Mouse (Mus musculus) midbrain, embryonic 16.5 days (tissue): ENCODE data around the gene Litaf. TPM values are rescaled to one million over a fixed set of nuclear protein-coding genes. Genes with fewer than 3 reads are reported as not detected.
"Not testable (repeated sequence)": the region's sequence is repeated elsewhere in the genome, so short reads cannot be mapped to it uniquely, and the experiment has no call there.

Experiments
- ATAC-seq: fragments of 200-750 bp; cut with Nextera tagmentation; 2 replicates; pipeline ENCODE4 v1.8.0; 2017; ENCODE audit warnings: moderate TSS enrichment
- H3K27ac ChIP-seq: fragments of 300-500 bp; sonication (generic); 2 replicates; pipeline ENCODE4 v1.5.1; 2014; ENCODE audit warnings: mild to moderate bottlenecking, low read length, mixed read lengths
- H3K27me3 ChIP-seq: fragments of 300-500 bp; sonication (generic); 2 replicates; pipeline ENCODE4 v1.6.1; 2014; ENCODE audit warnings: low read depth, low read length, mixed read lengths; ENCODE audit not compliant: control insufficient read depth, insufficient read depth
- H3K36me3 ChIP-seq: fragments of 300-500 bp; sonication (generic); 2 replicates; pipeline ENCODE4 v1.6.1; 2014; ENCODE audit warnings: mild to moderate bottlenecking, low read length, moderate library complexity, mixed read lengths; ENCODE audit not compliant: control insufficient read depth, insufficient read depth
- H3K4me1 ChIP-seq: fragments of 300-500 bp; sonication (generic); 2 replicates; pipeline ENCODE4 v1.6.1; 2014; ENCODE audit warnings: mild to moderate bottlenecking, low read length, mixed read lengths; ENCODE audit not compliant: control insufficient read depth, insufficient read depth
- H3K4me2 ChIP-seq: fragments of 300-500 bp; sonication (generic); 2 replicates; pipeline ENCODE4 v1.6.1; 2014; ENCODE audit warnings: mild to moderate bottlenecking, low read length, mixed read lengths
- H3K4me3 ChIP-seq: fragments of 300-500 bp; sonication (generic); 2 replicates; pipeline ENCODE4 v1.5.1; 2014; ENCODE audit warnings: low read depth, mild to moderate bottlenecking, low read length, moderate library complexity, mixed read lengths
- H3K9ac ChIP-seq: fragments of 300-500 bp; sonication (generic); 2 replicates; pipeline ENCODE4 v1.6.1; 2014; ENCODE audit warnings: low read depth, low read length, mixed read lengths
- H3K9me3 ChIP-seq: fragments of 300-500 bp; sonication (generic); replicated peaks from 2 replicates; pipeline ENCODE4 v1.6.1; 2014; ENCODE audit warnings: mild to moderate bottlenecking, low read length, mixed read lengths; ENCODE audit not compliant: control insufficient read depth, poor library complexity, severe bottlenecking
- WGBS: fragments of 180-500 bp; shearing (Covaris S2); extraction: QIAGEN DNeasy Blood & Tissue Kit; methylation state at CpG from one replicate; pipeline ENCODE4 v1.1.7; 2014; 5-methylcytosine and 5-hydroxymethylcytosine counted together
- polyA plus RNA-seq: library from polyadenylated mRNA; unstranded; fragments of >200 nt; fragmentation: Nextera tagmentation; extraction: Ambion mirVana; gene quantifications from 2 replicates; pipeline ENCODE4 v1.2.1, GENCODE M21; 2015

Litaf gene
- polyA plus RNA-seq, 1 experiment from 2014 or later, result 25.4 TPM

GRCm38 (mm10) chr16:10979064-10979803 is 86.7 kb downstream of the Litaf start:
- Histone ChIP-seq H3K27me3 (no peaks in the 10 kb centered on the region), H3K4me3 (no peak overlapping the region), H3K9me3 (peaks cover 3% of the 10 kb centered on the region; the same call in 1 of the 2 replicates), H3K36me3 (no peaks in the 10 kb centered on the region), H3K4me1 (no peaks in the 10 kb centered on the region), H3K27ac (no peak overlapping the region), H3K9ac (no peak overlapping the region), H3K4me2 (no peak overlapping the region)
- no peak for ATAC-seq
- 66% methylated on average over 11 of the region's 11 CpGs for WGBS

GRCm38 (mm10) chr16:10977877-10978276 is 88.1 kb downstream of the Litaf start:
- ATAC-seq, result no peak
- Histone ChIP-seq H3K27ac (no peak overlapping the region), H3K27me3 (no peaks in the 10 kb centered on the region), H3K4me1 (no peaks in the 10 kb centered on the region), H3K4me2 (no peak overlapping the region), H3K4me3 (no peak overlapping the region), H3K9ac (no peak overlapping the region), H3K9me3 (peaks cover 3% of the 10 kb centered on the region; the same call in 1 of the 2 replicates), H3K36me3 (no peaks in the 10 kb centered on the region)
- WGBS, result 92% methylated on average over 9 of the region's 9 CpGs

GRCm38 (mm10) chr16:10976202-10976631 is 89.7 kb downstream of the Litaf start:
- Histone ChIP-seq H3K4me2 (no peak overlapping the region), H3K27me3 (no peaks in the 10 kb centered on the region), H3K4me1 (no peaks in the 10 kb centered on the region), H3K36me3 (no peaks in the 10 kb centered on the region), H3K4me3 (no peak overlapping the region), H3K27ac (no peak overlapping the region), H3K9ac (no peak overlapping the region), H3K9me3 (peaks cover 3% of the 10 kb centered on the region; the same call in 1 of the 2 replicates)
- no peak for ATAC-seq
- 74% methylated on average over 11 of the region's 11 CpGs for WGBS

- 80% methylated on average over 5 of the region's 5 CpGs for WGBS
Observed at GRCm38 (mm10) chr16:10974939-10975338, 91.0 kb downstream of the Litaf start.

GRCm38 (mm10) chr16:10974037-10974446 is 91.9 kb downstream of the Litaf start:
- Histone ChIP-seq H3K27me3 (no peaks in the 10 kb centered on the region), H3K27ac (no peak overlapping the region), H3K9ac (no peak overlapping the region), H3K36me3 (no peaks in the 10 kb centered on the region), H3K4me2 (no peak overlapping the region), H3K4me3 (no peak overlapping the region), H3K4me1 (0 out of 2 replicates have a peak, but pooled peaks cover 2% of the 10 kb centered on the region), H3K9me3 (peaks cover 3% of the 10 kb centered on the region; the same call in 1 of the 2 replicates)
- ATAC-seq, result peak; percentile 44; the same call in 1 of the 2 replicates
- 38% methylated on average over 3 of the region's 3 CpGs for WGBS

More at GRCm38 (mm10) chr16:10974939-10975338, 91.0 kb downstream of the Litaf start:
- no peak overlapping the region for H3K27ac ChIP-seq
- H3K4me2 ChIP-seq, result no peak overlapping the region
- ATAC-seq, result no peak
- no peaks in the 10 kb centered on the region for H3K36me3 ChIP-seq
- H3K9me3 ChIP-seq, result peaks cover 3% of the 10 kb centered on the region; the same call in 1 of the 2 replicates
- no peak overlapping the region for H3K9ac ChIP-seq
- no peak overlapping the region for H3K4me3 ChIP-seq
- H3K4me1 ChIP-seq, result 0 out of 2 replicates have a peak, but pooled peaks cover 2% of the 10 kb centered on the region
- H3K27me3 ChIP-seq, result no peaks in the 10 kb centered on the region

GRCm38 (mm10) chr16:10972259-10972658 is 93.7 kb downstream of the Litaf start:
- Histone ChIP-seq H3K9ac (no peak overlapping the region), H3K9me3 (peaks cover 3% of the 10 kb centered on the region; the same call in 1 of the 2 replicates), H3K27me3 (no peaks in the 10 kb centered on the region), H3K4me1 (0 out of 2 replicates have a peak, but pooled peaks cover 2% of the 10 kb centered on the region), H3K36me3 (no peaks in the 10 kb centered on the region), H3K4me2 (no peak overlapping the region), H3K27ac (no peak overlapping the region), H3K4me3 (no peak overlapping the region)
- no peak for ATAC-seq
- 91% methylated on average over 6 of the region's 6 CpGs for WGBS

- H3K4me3 ChIP-seq, H3K4me1 ChIP-seq, H3K4me2 ChIP-seq, H3K27ac ChIP-seq, ATAC-seq, H3K9me3 ChIP-seq, H3K9ac ChIP-seq, H3K36me3 ChIP-seq, H3K27me3 ChIP-seq: not testable (repeated sequence)
- 94% methylated on average over 1 of the region's 1 CpGs for WGBS
Observed at GRCm38 (mm10) chr16:10969944-10970343, 96.0 kb downstream of the Litaf start.

GRCm38 (mm10) chr16:10969342-10969741 is 96.6 kb downstream of the Litaf start:
- H3K27me3 ChIP-seq, result no peaks in the 10 kb centered on the region
- no peaks in the 10 kb centered on the region for H3K36me3 ChIP-seq
- no peak overlapping the region for H3K4me2 ChIP-seq
- H3K9me3 ChIP-seq, result no peaks in the 10 kb centered on the region
- H3K27ac ChIP-seq, result no peak overlapping the region
- H3K9ac ChIP-seq, result no peak overlapping the region
- 80% methylated on average over 5 of the region's 5 CpGs for WGBS
- H3K4me3 ChIP-seq, result no peak overlapping the region
- no peak for ATAC-seq
- 0 out of 2 replicates have a peak, but pooled peaks cover 2% of the 10 kb centered on the region for H3K4me1 ChIP-seq

GRCm38 (mm10) chr16:10968299-10968698 is 97.7 kb downstream of the Litaf start:
- Histone ChIP-seq H3K4me1 (0 out of 2 replicates have a peak, but pooled peaks cover 2% of the 10 kb centered on the region), H3K27ac (no peak overlapping the region)
- WGBS, result 84% methylated on average over 4 of the region's 4 CpGs

More at GRCm38 (mm10) chr16:10968299-10968698, 97.7 kb downstream of the Litaf start:
- no peak for ATAC-seq
- no peaks in the 10 kb centered on the region for H3K9me3 ChIP-seq
- H3K27me3 ChIP-seq, result no peaks in the 10 kb centered on the region
- no peak overlapping the region for H3K9ac ChIP-seq
- H3K4me3 ChIP-seq, result no peak overlapping the region
- H3K4me2 ChIP-seq, result no peak overlapping the region
- H3K36me3 ChIP-seq, result no peaks in the 10 kb centered on the region
